Mouse (Mus musculus) frontal cortex, postnatal 36 days (tissue): ENCODE measurements around the gene Atl1.

Experiments
- DNase-seq, 2 experiments: peaks; one replicate each; pipeline ENCODE4 v3.0.0; 2022; ENCODE audit warnings: low spot score in 2 of 2

Atl1 gene

GRCm38 (mm10) chr12:69884053-69884452, 8.4 kb upstream of the Atl1 start:
- no peak for DNase-seq

GRCm38 (mm10) chr12:69885170-69885923, 7.1 kb upstream of the Atl1 start:
- DNase-seq: no peak

GRCm38 (mm10) chr12:69887776-69888175, 4.6 kb upstream of the Atl1 start:
- DNase-seq: no peak

GRCm38 (mm10) chr12:69888345-69888744, 4.1 kb upstream of the Atl1 start:
- DNase-seq: no peak

- no peak for DNase-seq
Measured at GRCm38 (mm10) chr12:69890051-69890450, 2.4 kb upstream of the Atl1 start.

GRCm38 (mm10) chr12:69890476-69890875, 1.9 kb upstream of the Atl1 start:
- no peak for DNase-seq

GRCm38 (mm10) chr12:69891721-69892120, 693 bp upstream of the Atl1 start:
- DNase-seq: no peak

GRCm38 (mm10) chr12:69893927-69894326, 1.5 kb downstream of the Atl1 start:
- DNase-seq: no peak

- DNase-seq: no peak
Measured at GRCm38 (mm10) chr12:69895046-69895445, 2.6 kb downstream of the Atl1 start.

GRCm38 (mm10) chr12:69898119-69898518, 5.7 kb downstream of the Atl1 start:
- no peak for DNase-seq

GRCm38 (mm10) chr12:69904991-69905390, 12.6 kb downstream of the Atl1 start:
- no peak for DNase-seq

- DNase-seq: peak; percentile 83 to 84
Measured at GRCm38 (mm10) chr12:69907667-69908510, 15.5 kb downstream of the Atl1 start.

- peak; percentile 85 to 91 for DNase-seq
Measured at GRCm38 (mm10) chr12:69908511-69908900, 16.1 kb downstream of the Atl1 start.

GRCm38 (mm10) chr12:69911906-69912305, 19.5 kb downstream of the Atl1 start:
- no peak for DNase-seq

GRCm38 (mm10) chr12:69912737-69913136, 20.3 kb downstream of the Atl1 start:
- no peak for DNase-seq

- no peak for DNase-seq
Measured at GRCm38 (mm10) chr12:69917870-69918269, 25.5 kb downstream of the Atl1 start.

- no peak for DNase-seq
Measured at GRCm38 (mm10) chr12:69922099-69922498, 29.7 kb downstream of the Atl1 start.

- DNase-seq: no peak
Measured at GRCm38 (mm10) chr12:69923128-69923527, 30.7 kb downstream of the Atl1 start.

GRCm38 (mm10) chr12:69923603-69924002, 31.2 kb downstream of the Atl1 start:
- DNase-seq: no peak

- DNase-seq: peak in 1 of 2 experiments; percentile 29
Measured at GRCm38 (mm10) chr12:69924012-69924411, 31.6 kb downstream of the Atl1 start.

- DNase-seq: no peak
Measured at GRCm38 (mm10) chr12:69926716-69927115, 34.3 kb downstream of the Atl1 start.

- DNase-seq: no peak
Measured at GRCm38 (mm10) chr12:69937731-69938130, 45.3 kb downstream of the Atl1 start.

- DNase-seq: no peak
Measured at GRCm38 (mm10) chr12:69939291-69939690, 46.9 kb downstream of the Atl1 start.
